Mouse (Mus musculus) neural tube, embryonic 13.5 days (tissue): ENCODE results near the gene Inpp5k. TPM values are rescaled to one million over a fixed set of nuclear protein-coding genes. Genes with fewer than 3 reads are reported as not detected.

Source experiments
- ATAC-seq: fragments of 200-750 bp; cut with Nextera tagmentation; 2 replicates; pipeline ENCODE4 v1.8.0; 2017; ENCODE audit warnings: low read depth, mild to moderate bottlenecking, moderate TSS enrichment, moderate library complexity
- H3K27ac ChIP-seq: fragments of 300-500 bp; sonication (generic); replicated peaks from 2 replicates; pipeline ENCODE4 v1.5.1; 2015; ENCODE audit warnings: moderate library complexity, mild to moderate bottlenecking, inconsistent platforms
- H3K27me3 ChIP-seq: fragments of 300-500 bp; sonication (generic); 2 replicates; pipeline ENCODE4 v1.6.1; 2015; ENCODE audit warnings: mild to moderate bottlenecking, inconsistent platforms
- H3K36me3 ChIP-seq: fragments of 300-500 bp; sonication (generic); 2 replicates; pipeline ENCODE4 v1.6.1; 2015; ENCODE audit warnings: mild to moderate bottlenecking, inconsistent platforms
- H3K4me1 ChIP-seq: fragments of 300-500 bp; sonication (generic); replicated peaks from 2 replicates; pipeline ENCODE4 v1.6.1; 2015; ENCODE audit warnings: inconsistent platforms
- H3K4me2 ChIP-seq: fragments of 300-500 bp; sonication (generic); 2 replicates; pipeline ENCODE4 v1.6.1; 2015; ENCODE audit warnings: inconsistent platforms, mild to moderate bottlenecking, moderate library complexity
- H3K4me3 ChIP-seq: fragments of 300-500 bp; sonication (generic); 2 replicates; pipeline ENCODE4 v1.5.1; 2015; ENCODE audit warnings: mild to moderate bottlenecking, inconsistent platforms
- H3K9ac ChIP-seq: fragments of 300-500 bp; sonication (generic); 2 replicates; pipeline ENCODE4 v1.6.1; 2015; ENCODE audit warnings: moderate library complexity, mild to moderate bottlenecking, inconsistent platforms
- H3K9me3 ChIP-seq: fragments of 300-500 bp; sonication (generic); 2 replicates; pipeline ENCODE4 v1.6.1; 2016; ENCODE audit warnings: inconsistent platforms
- WGBS: fragments of 180-500 bp; shearing (Covaris S2); methylation state at CpG from one replicate; pipeline ENCODE4 v1.1.7; 2015; 5-methylcytosine and 5-hydroxymethylcytosine counted together
- polyA plus RNA-seq: library from polyadenylated mRNA; unstranded; fragments of >200 nt; fragmentation: Nextera tagmentation; extraction: Ambion mirVana; gene quantifications from 2 replicates; pipeline ENCODE4 v1.2.1, GENCODE M21; 2015

Inpp5k gene
- 39.9 and 42.8 TPM in 2 replicates for polyA plus RNA-seq

GRCm38 (mm10) chr11:75630645-75631229 lies at the start of gene Inpp5k:
Gene Inpp5k, plus strand, starts transcription at chr11:75630988.
- under 1% methylated on average over 53 of the region's 53 CpGs for WGBS
- peaks cover 25% of the 10 kb centered on the region for H3K4me1 ChIP-seq
- H3K4me2 ChIP-seq, result peak within 1 kb of the TSS; percentile 88
- no peaks in the 10 kb centered on the region for H3K9me3 ChIP-seq
- H3K9ac ChIP-seq, result peak within 1 kb of the TSS; percentile 84
- H3K36me3 ChIP-seq, result peaks cover 52% of the 10 kb centered on the region
- peak within 1 kb of the TSS; percentile 82 for H3K4me3 ChIP-seq
- peak within 1 kb of the TSS; percentile 83 for H3K27ac ChIP-seq
- ATAC-seq, result peak; percentile 99
- H3K27me3 ChIP-seq, result no peaks in the 10 kb centered on the region

- 94% methylated on average over 7 of the region's 7 CpGs for WGBS
- Histone ChIP-seq H3K9me3 (no peaks in the 10 kb centered on the region), H3K36me3 (no peaks in the 10 kb centered on the region), H3K27ac (no peak overlapping the region), H3K9ac (no peak overlapping the region), H3K4me1 (peaks cover 9% of the 10 kb centered on the region; the same call in 1 of the 2 replicates), H3K4me2 (no peak overlapping the region), H3K4me3 (no peak overlapping the region), H3K27me3 (no peaks in the 10 kb centered on the region)
- no peak for ATAC-seq
These were observed 49.2 kb upstream of the Inpp5k start for GRCm38 (mm10) chr11:75581495-75582149.

GRCm38 (mm10) chr11:75583521-75583920 lies 47.3 kb upstream of the Inpp5k start:
- 80% methylated on average over 2 of the region's 2 CpGs for WGBS

GRCm38 (mm10) chr11:75585061-75585460 lies 45.7 kb upstream of the Inpp5k start:
- WGBS, result 81% methylated on average over 4 of the region's 4 CpGs
- Histone ChIP-seq H3K4me1 (peaks cover 25% of the 10 kb centered on the region), H3K27me3 (no peaks in the 10 kb centered on the region), H3K9ac (no peak overlapping the region), H3K36me3 (no peaks in the 10 kb centered on the region), H3K9me3 (no peaks in the 10 kb centered on the region), H3K27ac (no peak overlapping the region), H3K4me2 (no peak overlapping the region), H3K4me3 (no peak overlapping the region)
- ATAC-seq, result no peak

More at GRCm38 (mm10) chr11:75583521-75583920, 47.3 kb upstream of the Inpp5k start:
- no peaks in the 10 kb centered on the region for H3K36me3 ChIP-seq
- no peak overlapping the region for H3K27ac ChIP-seq
- no peaks in the 10 kb centered on the region for H3K9me3 ChIP-seq
- H3K9ac ChIP-seq, result no peak overlapping the region
- no peak for ATAC-seq
- H3K4me3 ChIP-seq, result no peak overlapping the region
- no peak overlapping the region for H3K4me2 ChIP-seq
- no peaks in the 10 kb centered on the region for H3K27me3 ChIP-seq
- H3K4me1 ChIP-seq, result peaks cover 9% of the 10 kb centered on the region

- ATAC-seq, result no peak
- no peaks in the 10 kb centered on the region for H3K27me3 ChIP-seq
- no peaks in the 10 kb centered on the region for H3K9me3 ChIP-seq
- WGBS, result 81% methylated on average over 5 of the region's 5 CpGs
- H3K36me3 ChIP-seq, result no peaks in the 10 kb centered on the region
- H3K9ac ChIP-seq, result no peak overlapping the region
- H3K4me1 ChIP-seq, result peaks cover 31% of the 10 kb centered on the region
- H3K4me2 ChIP-seq, result no peak overlapping the region
- H3K4me3 ChIP-seq, result no peak overlapping the region
- H3K27ac ChIP-seq, result no peak overlapping the region
These were observed 44.8 kb upstream of the Inpp5k start for GRCm38 (mm10) chr11:75585978-75586377.

- Histone ChIP-seq H3K27ac (peak overlapping the region; percentile 94), H3K36me3 (no peaks in the 10 kb centered on the region; the same call in 1 of the 2 replicates), H3K27me3 (no peaks in the 10 kb centered on the region), H3K9ac (peak overlapping the region; percentile 99; the same call in 1 of the 2 replicates), H3K4me2 (peak overlapping the region; percentile 80; the same call in 1 of the 2 replicates), H3K4me3 (no peak overlapping the region), H3K4me1 (peaks cover 35% of the 10 kb centered on the region), H3K9me3 (no peaks in the 10 kb centered on the region)
- ATAC-seq, result no peak
- 83% methylated on average over 5 of the region's 5 CpGs for WGBS
These were observed 43.8 kb upstream of the Inpp5k start for GRCm38 (mm10) chr11:75586963-75587362.

GRCm38 (mm10) chr11:75587493-75588284 lies 43.1 kb upstream of the Inpp5k start, which contains the start of gene Pitpna:
Gene Pitpna, plus strand, starts transcription at chr11:75588097.
- 5% methylated on average over 49 of the region's 49 CpGs for WGBS
- H3K9ac ChIP-seq, result peak within 1 kb of the TSS; percentile 99
- H3K4me3 ChIP-seq, result peak within 1 kb of the TSS; percentile 98
- H3K4me1 ChIP-seq, result peaks cover 36% of the 10 kb centered on the region
- H3K4me2 ChIP-seq, result peak within 1 kb of the TSS; percentile 80
- no peaks in the 10 kb centered on the region for H3K9me3 ChIP-seq
- peaks cover 6% of the 10 kb centered on the region for H3K36me3 ChIP-seq
- no peaks in the 10 kb centered on the region for H3K27me3 ChIP-seq
- H3K27ac ChIP-seq, result peak within 1 kb of the TSS; percentile 94
- ATAC-seq, result peak; percentile 94

- ATAC-seq, result peak; percentile 76
- 1% methylated on average over 36 of the region's 37 CpGs for WGBS
- Histone ChIP-seq H3K27me3 (no peaks in the 10 kb centered on the region), H3K9ac (peak overlapping the region; percentile 99), H3K9me3 (no peaks in the 10 kb centered on the region), H3K36me3 (peaks cover 13% of the 10 kb centered on the region), H3K4me3 (peak overlapping the region; percentile 98), H3K4me1 (peaks cover 36% of the 10 kb centered on the region), H3K4me2 (peak overlapping the region; percentile 80), H3K27ac (peak overlapping the region; percentile 94)
These were observed 42.4 kb upstream of the Inpp5k start for GRCm38 (mm10) chr11:75588285-75588941.

- WGBS, result 89% methylated on average over 5 of the region's 5 CpGs
- Histone ChIP-seq H3K27ac (no peak overlapping the region), H3K4me2 (no peak overlapping the region), H3K9me3 (no peaks in the 10 kb centered on the region), H3K4me3 (no peak overlapping the region), H3K9ac (no peak overlapping the region), H3K27me3 (no peaks in the 10 kb centered on the region), H3K4me1 (peaks cover 33% of the 10 kb centered on the region), H3K36me3 (peaks cover 52% of the 10 kb centered on the region)
- no peak for ATAC-seq
These were observed 38.2 kb upstream of the Inpp5k start for GRCm38 (mm10) chr11:75592612-75593011.

GRCm38 (mm10) chr11:75594431-75594830 lies 36.4 kb upstream of the Inpp5k start:
- H3K27me3 ChIP-seq, result no peaks in the 10 kb centered on the region
- WGBS, result 87% methylated on average over 9 of the region's 9 CpGs
- no peak overlapping the region for H3K4me3 ChIP-seq
- H3K4me1 ChIP-seq, result peaks cover 21% of the 10 kb centered on the region
- peaks cover 69% of the 10 kb centered on the region for H3K36me3 ChIP-seq
- H3K9me3 ChIP-seq, result no peaks in the 10 kb centered on the region
- H3K27ac ChIP-seq, result no peak overlapping the region
- H3K9ac ChIP-seq, result no peak overlapping the region
- no peak for ATAC-seq
- no peak overlapping the region for H3K4me2 ChIP-seq

GRCm38 (mm10) chr11:75595404-75595803 lies 35.4 kb upstream of the Inpp5k start:
- 81% methylated on average over 2 of the region's 2 CpGs for WGBS
- Histone ChIP-seq H3K27me3 (no peaks in the 10 kb centered on the region), H3K36me3 (peaks cover 75% of the 10 kb centered on the region), H3K9me3 (no peaks in the 10 kb centered on the region), H3K4me2 (no peak overlapping the region), H3K27ac (no peak overlapping the region), H3K4me1 (0 out of 2 replicates have a peak, but pooled peaks cover 12% of the 10 kb centered on the region), H3K9ac (no peak overlapping the region), H3K4me3 (no peak overlapping the region)
- ATAC-seq, result no peak
